Mouse (Mus musculus) megakaryocyte, embryonic 14.5 days (primary cell): ENCODE measurements around the gene Trim17.

ENCODE experiments used
- FLI1 ChIP-seq: IDR thresholded peaks from 2 replicates; pipeline ENCODE4 v1.6.1; 2012; ENCODE audit warnings: low read length, inconsistent platforms, mixed read lengths
- GATA1 ChIP-seq: IDR thresholded peaks from 3 replicates; pipeline ENCODE4 v1.6.1; 2012; ENCODE audit warnings: mixed read lengths, low read length, inconsistent platforms, borderline replicate concordance

- TF ChIP-seq GATA1 (no peak), FLI1 (no peak)
These were observed 26.5 kb upstream of the Trim17 start for GRCm38 (mm10) chr11:58927790-58928651.
